Mouse (Mus musculus): Measurements from ENCODE around the gene 9230113P08Rik.
"Not testable (repeated sequence)": the region's sequence is repeated elsewhere in the genome, so short reads cannot be mapped to it uniquely, and the experiment has no call there.

Gene 9230113P08Rik

GRCm38 (mm10) chr9:35908123-35908522 lies at the start of gene 9230113P08Rik:
Gene 9230113P08Rik, plus strand, starts transcription at chr9:35908423.
- DNase-seq: not testable (repeated sequence)

GRCm38 (mm10) chr9:35893112-35893511 lies 15.1 kb upstream of the 9230113P08Rik start:
- DNase-seq: not testable (repeated sequence)

- DNase-seq: no peak
Observed at GRCm38 (mm10) chr9:35904494-35904893, 3.7 kb upstream of the 9230113P08Rik start.

- DNase-seq: no peak
Observed at GRCm38 (mm10) chr9:35930817-35931216, 22.6 kb downstream of the 9230113P08Rik start.
